Mouse (Mus musculus) megakaryocyte, embryonic 14.5 days (primary cell): ENCODE measurements around the gene Slk. TPM values are rescaled to one million over a fixed set of nuclear protein-coding genes. Genes with fewer than 3 reads are reported as not detected.

ENCODE experiments used
- H3K27me3 ChIP-seq: replicated peaks from 2 replicates; pipeline ENCODE3; 2012; ENCODE audit warnings: inconsistent platforms
- H3K36me3 ChIP-seq: replicated peaks from 2 replicates; pipeline ENCODE3; 2012; ENCODE audit warnings: low read length, inconsistent platforms, mixed read lengths
- H3K4me1 ChIP-seq: 2 replicates; pipeline ENCODE4 v1.6.1; 2012; ENCODE audit warnings: inconsistent platforms
- H3K4me3 ChIP-seq: replicated peaks from 2 replicates; pipeline ENCODE3; 2012; ENCODE audit warnings: moderate library complexity, mild to moderate bottlenecking, inconsistent platforms
- H3K9me3 ChIP-seq: 2 replicates; pipeline ENCODE4 v1.6.1; 2012; ENCODE audit warnings: inconsistent platforms
- FLI1 ChIP-seq: IDR thresholded peaks from 2 replicates; pipeline ENCODE4 v1.6.1; 2012; ENCODE audit warnings: low read length, inconsistent platforms, mixed read lengths
- GATA1 ChIP-seq: IDR thresholded peaks from 3 replicates; pipeline ENCODE4 v1.6.1; 2012; ENCODE audit warnings: mixed read lengths, low read length, inconsistent platforms, borderline replicate concordance
- polyA plus RNA-seq: library from polyadenylated mRNA; stranded (reverse); fragments of >175 nt; gene quantifications from 2 replicates; pipeline ENCODE4 v1.2.3, GENCODE M21; 2012; ENCODE audit warnings: low replicate concordance; ENCODE audit not compliant: insufficient read depth

Slk gene
- polyA plus RNA-seq, 1 experiment: 5.6 TPM

DNA sequence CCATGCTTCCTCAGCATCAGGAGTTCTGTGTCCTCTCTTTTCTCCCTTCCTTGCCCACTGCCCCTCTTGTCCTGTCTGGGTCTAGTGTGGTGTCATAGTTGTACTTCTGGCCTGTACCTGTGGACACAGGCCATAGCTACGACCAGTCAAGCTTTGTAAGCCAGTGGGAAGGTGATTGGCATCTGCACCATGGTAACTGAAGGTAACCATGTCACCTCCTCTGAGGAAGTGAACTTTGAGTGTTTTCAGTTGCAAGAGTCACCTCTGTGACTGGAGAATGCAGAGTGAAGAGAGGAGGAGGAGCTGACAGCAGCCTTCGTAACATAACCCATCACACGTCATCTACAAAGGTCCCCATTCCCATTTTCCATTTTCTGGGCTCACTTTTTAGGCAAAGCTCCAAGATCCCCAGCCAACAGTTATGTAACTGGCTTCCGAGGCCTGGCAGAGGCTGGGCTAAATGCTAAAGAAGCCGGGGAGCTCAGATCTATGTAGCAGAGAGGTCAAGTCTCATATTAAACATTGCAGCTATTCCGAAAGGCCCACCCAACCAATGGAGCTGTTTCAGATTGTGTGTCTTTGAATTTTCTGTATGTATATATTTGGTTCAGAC is 67.1 kb downstream of the Slk start:
- Histone ChIP-seq H3K4me3 (no peak overlapping the region), H3K27me3 (no peaks in the 10 kb centered on the region), H3K9me3 (no peaks in the 10 kb centered on the region), H3K36me3 (peaks cover 79% of the 10 kb centered on the region), H3K4me1 (peaks cover 36% of the 10 kb centered on the region)
- TF ChIP-seq GATA1 (no peak), FLI1 (no peak)

DNA sequence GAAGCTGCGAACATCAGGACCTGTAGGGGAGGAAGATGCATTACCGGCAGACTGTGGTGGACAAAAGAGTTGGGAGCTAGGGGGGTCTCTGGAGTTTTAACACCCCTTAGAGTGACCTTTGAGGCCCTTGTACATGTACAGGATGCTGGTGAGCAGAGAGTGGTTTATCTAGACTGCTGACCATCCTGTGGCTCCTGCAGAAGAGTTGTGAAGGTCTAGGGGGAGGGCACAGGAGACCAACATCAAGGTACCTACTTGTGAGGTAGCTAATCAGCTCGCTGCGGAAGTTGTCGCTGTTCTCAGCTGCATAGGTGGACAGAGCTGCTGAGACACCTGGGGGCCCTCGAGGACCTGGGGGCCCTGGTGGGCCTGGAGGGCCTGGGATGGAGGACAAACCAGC is 69.6 kb downstream of the Slk start:
- Histone ChIP-seq H3K27me3 (peaks cover 6% of the 10 kb centered on the region), H3K4me3 (no peak overlapping the region), H3K36me3 (peaks cover 60% of the 10 kb centered on the region), H3K4me1 (peaks cover 47% of the 10 kb centered on the region), H3K9me3 (no peaks in the 10 kb centered on the region)
- TF ChIP-seq GATA1 (no peak), FLI1 (no peak)

DNA sequence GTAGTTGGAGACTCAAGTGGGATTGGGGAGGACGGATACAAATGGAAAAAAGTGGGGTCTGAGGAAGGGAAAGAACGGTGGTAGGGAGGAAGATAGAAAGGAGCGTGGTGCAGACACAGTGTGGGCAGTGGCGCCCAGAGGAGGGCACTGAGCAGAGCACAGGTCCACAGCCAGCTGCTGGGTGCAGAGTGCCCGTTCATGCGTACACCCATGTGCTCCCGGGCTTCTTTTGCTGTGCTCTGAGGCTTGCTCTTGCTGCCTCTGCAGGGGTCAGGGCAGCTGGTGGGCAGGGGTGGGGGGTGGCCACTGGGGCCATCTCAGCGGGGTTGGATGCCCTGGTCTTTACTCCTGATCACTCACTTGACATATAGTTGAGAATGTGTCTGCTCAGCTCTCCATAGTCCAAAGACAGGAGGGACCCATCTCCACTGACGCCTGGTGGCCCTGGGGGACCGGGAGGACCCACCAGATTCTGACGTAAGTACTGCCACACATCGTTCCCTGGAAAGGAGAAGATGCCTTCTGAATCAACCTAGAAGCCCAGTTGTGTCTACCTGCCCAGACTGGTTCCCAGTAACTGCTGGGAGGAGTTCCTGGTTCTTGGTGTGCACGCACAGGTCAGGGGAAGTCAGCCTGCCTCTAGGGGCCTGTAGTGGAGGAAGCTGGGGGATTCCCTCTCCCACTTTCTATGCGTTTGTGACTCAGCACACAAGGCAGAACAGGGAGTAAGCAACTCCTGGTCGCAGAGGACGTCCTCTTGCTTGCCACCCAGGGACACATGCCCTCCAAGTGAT is 71.1 kb downstream of the Slk start:
- peaks cover 46% of the 10 kb centered on the region for H3K36me3 ChIP-seq
- peaks cover 8% of the 10 kb centered on the region for H3K27me3 ChIP-seq
- no peaks in the 10 kb centered on the region for H3K9me3 ChIP-seq
- H3K4me1 ChIP-seq: peaks cover 49% of the 10 kb centered on the region
- H3K4me3 ChIP-seq: peak overlapping the region; percentile 70
- no peak for TF ChIP-seq FLI1
- TF ChIP-seq GATA1: no peak

DNA sequence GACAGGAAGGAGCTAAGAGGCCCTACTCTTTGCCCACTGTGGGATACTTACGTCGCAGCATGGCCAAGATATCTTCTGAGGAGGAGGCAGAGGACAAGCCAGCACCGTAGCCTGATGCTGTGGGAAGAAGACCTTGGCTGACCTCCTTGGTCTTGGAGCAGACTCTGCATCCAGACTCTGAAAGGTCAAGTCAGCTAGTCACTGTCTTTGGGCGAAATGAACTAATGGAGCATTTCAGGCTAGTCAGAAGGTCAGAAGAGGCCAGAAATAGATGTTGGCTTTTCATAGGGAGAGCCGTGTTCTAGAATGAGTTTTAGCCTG is 71.6 kb downstream of the Slk start:
- peaks cover 52% of the 10 kb centered on the region for H3K4me1 ChIP-seq
- TF ChIP-seq FLI1 (no peak), GATA1 (no peak)
- H3K9me3 ChIP-seq: no peaks in the 10 kb centered on the region
- H3K27me3 ChIP-seq: peaks cover 8% of the 10 kb centered on the region
- peaks cover 40% of the 10 kb centered on the region for H3K36me3 ChIP-seq
- peak overlapping the region; percentile 70 for H3K4me3 ChIP-seq

DNA sequence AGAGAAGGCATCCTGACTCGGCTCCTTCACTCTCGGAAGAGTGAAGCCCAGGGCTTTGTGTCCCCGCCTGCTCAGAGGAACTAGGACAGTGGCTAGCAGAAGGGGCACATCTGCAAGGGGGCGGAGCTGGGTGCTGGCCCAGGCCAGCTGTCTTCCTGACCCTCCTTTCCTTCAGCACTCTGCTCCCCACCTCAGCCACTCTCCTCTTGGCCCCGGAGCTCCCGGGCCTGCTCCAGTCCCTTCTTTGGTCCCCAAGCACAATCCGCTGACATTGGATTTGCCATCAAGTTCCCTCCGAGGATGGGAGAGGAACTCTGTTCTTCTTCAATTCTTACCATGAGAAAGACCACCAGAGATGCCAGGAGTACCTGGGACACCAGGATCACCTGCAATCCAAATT is 72.8 kb downstream of the Slk start:
- peaks cover 12% of the 10 kb centered on the region for H3K27me3 ChIP-seq
- peaks cover 29% of the 10 kb centered on the region for H3K36me3 ChIP-seq
- no peaks in the 10 kb centered on the region for H3K9me3 ChIP-seq
- no peak overlapping the region for H3K4me3 ChIP-seq
- no peak for TF ChIP-seq GATA1
- no peak for TF ChIP-seq FLI1
- H3K4me1 ChIP-seq: peaks cover 54% of the 10 kb centered on the region

DNA sequence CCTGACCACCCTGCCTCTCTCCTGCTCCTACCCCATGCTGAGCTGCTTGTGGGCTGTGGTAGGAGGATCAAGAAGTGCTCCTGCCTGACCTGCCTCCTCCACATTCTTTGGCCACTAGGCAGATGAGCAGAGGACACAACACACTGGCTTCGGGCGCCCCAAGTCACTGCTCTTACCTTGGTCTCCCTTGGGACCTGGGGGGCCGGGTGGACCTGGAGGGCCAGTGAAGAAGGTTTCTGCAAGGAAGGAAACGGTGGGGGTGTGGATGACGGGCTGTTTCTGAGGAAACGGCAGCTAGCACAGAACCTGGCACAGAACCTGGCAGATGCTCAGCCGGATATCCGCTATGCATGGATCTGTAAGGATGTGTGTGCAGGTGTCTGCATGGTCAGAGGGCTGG is 73.7 kb downstream of the Slk start:
- Histone ChIP-seq H3K27me3 (peaks cover 17% of the 10 kb centered on the region), H3K36me3 (peaks cover 20% of the 10 kb centered on the region), H3K9me3 (no peaks in the 10 kb centered on the region), H3K4me3 (peak overlapping the region; percentile 3), H3K4me1 (peaks cover 54% of the 10 kb centered on the region)
- TF ChIP-seq GATA1: no peak
- TF ChIP-seq FLI1: no peak

DNA sequence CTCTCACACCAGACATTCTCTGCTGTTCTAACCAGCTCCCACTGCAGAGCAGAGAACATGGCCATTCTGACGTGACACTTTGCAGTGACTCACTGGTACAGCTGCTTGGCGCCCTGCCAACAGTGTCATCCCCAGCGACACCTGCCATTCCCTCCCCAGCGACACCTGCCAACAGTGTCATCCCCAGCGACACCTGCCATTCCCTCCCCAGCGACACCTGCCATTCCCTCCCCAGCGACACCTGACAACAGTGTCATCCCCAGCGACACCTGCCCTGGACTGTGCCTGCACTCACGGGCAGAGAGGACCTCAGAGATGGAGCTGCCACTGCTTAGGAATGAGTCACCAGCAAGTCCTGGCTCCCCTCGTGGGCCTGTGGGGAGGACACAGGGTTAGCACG is 75.4 kb downstream of the Slk start:
- Histone ChIP-seq H3K9me3 (no peaks in the 10 kb centered on the region), H3K36me3 (peaks cover 5% of the 10 kb centered on the region), H3K4me3 (no peak overlapping the region), H3K27me3 (peaks cover 17% of the 10 kb centered on the region), H3K4me1 (peaks cover 55% of the 10 kb centered on the region)
- no peak for TF ChIP-seq FLI1
- TF ChIP-seq GATA1: no peak

DNA sequence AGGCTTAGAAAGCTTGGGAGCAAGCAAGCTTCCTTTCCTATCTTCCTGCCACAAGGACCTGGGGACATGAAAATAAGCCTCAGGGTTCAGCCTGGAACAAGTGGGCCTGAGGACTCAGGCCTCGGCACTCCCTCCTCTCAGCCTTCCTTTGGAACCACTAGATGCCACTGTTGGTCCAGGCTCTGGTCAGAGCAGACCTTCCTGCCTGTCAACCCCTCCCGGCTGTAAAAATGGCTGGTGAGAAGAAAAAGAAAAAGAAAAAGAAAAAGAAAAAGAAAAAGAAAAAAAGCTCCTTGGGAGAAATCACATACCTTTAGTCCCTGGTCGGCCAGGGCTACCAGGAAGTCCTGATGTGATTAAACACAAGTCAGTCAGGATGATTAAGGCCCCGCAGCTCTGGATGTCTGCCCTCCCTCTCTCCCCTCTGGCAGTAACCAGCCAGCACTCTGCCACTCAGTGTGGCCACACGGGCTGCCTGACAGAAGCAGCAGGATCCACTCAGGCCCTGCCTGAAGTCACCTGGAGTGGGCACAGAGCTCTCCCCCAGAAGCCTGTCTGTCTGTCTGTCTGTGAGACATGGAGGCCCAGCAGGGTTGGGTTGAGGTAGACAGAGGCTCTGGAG is 79.5 kb downstream of the Slk start:
- Histone ChIP-seq H3K27me3 (peaks cover 32% of the 10 kb centered on the region), H3K36me3 (no peaks in the 10 kb centered on the region), H3K4me1 (peaks cover 55% of the 10 kb centered on the region), H3K4me3 (peak overlapping the region; percentile 34), H3K9me3 (no peaks in the 10 kb centered on the region)
- TF ChIP-seq FLI1: no peak

DNA sequence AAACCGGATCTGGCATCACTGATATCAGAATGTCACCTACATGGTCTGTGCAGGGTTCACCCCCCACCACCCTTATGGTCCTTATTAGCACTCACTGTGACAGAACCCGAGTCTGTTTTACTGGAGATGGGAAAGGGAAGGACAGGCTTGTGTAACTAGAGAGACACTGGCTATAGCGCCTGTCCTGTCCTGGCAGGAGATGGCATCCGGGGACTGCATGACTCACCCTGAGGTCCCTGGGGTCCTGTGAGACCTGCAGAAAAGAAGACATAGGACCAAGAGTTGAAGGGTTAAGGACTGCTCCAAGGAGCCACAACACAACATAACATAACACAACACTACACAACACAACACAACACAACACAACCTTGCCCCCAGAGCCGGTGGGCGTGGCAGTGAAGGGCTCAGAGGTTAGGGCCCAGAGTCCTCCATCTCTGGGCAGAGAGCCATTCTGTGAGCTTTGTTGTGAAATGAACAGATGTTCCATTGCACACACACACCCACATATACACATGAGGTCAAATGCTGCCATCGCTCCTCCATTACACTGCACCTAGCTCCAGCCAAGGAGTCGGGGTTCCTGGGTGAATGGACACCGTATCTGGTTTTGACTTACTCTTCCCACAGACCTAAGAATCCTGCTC is 80.4 kb downstream of the Slk start:
- Histone ChIP-seq H3K4me3 (no peak overlapping the region), H3K36me3 (no peaks in the 10 kb centered on the region), H3K9me3 (no peaks in the 10 kb centered on the region), H3K27me3 (peaks cover 41% of the 10 kb centered on the region), H3K4me1 (peaks cover 54% of the 10 kb centered on the region)
- TF ChIP-seq FLI1 (no peak), GATA1 (no peak)

DNA sequence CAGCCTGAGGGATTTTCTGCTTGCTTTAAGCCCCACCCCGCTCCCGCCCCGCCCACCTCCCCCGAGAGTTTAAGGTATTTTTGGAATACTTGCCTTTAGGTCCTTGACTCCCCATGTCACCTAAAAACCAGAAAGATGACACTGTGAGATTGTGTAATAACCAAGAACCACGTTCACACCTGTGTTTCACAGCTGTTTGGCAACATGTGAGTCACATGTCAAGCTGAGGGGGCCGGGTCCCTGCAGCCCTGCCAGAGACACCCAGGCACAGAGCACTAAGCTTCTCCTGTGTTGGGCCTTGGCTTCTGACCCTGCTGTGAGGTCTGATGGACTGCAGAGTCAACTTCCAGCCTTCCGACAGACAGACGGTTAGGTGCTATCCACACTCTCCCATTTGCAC is 88.1 kb downstream of the Slk start:
- H3K36me3 ChIP-seq: no peaks in the 10 kb centered on the region
- no peak overlapping the region for H3K4me3 ChIP-seq
- peaks cover 52% of the 10 kb centered on the region for H3K27me3 ChIP-seq
- no peaks in the 10 kb centered on the region for H3K9me3 ChIP-seq
- peaks cover 36% of the 10 kb centered on the region for H3K4me1 ChIP-seq
- no peak for TF ChIP-seq FLI1
- no peak for TF ChIP-seq GATA1
